Mouse (Mus musculus): Measurements from ENCODE around the gene Plekhs1.
"Not testable (repeated sequence)": the region's sequence is repeated elsewhere in the genome, so short reads cannot be mapped to it uniquely, and the experiment has no call there.

Plekhs1 gene

GRCm38 (mm10) chr19:56530529-56530928 lies 69.1 kb downstream of the Plekhs1 start:
- DNase-seq = not testable (repeated sequence)

- DNase-seq = no peak
Observed at GRCm38 (mm10) chr19:56531251-56531650, 69.8 kb downstream of the Plekhs1 start.

GRCm38 (mm10) chr19:56533291-56534071 lies 72.0 kb downstream of the Plekhs1 start:
- DNase-seq = no peak

GRCm38 (mm10) chr19:56534337-56534736 lies 72.9 kb downstream of the Plekhs1 start:
- DNase-seq = no peak

- DNase-seq = no peak
Observed at GRCm38 (mm10) chr19:56535064-56535463, 73.6 kb downstream of the Plekhs1 start.

GRCm38 (mm10) chr19:56535765-56536164 lies 74.3 kb downstream of the Plekhs1 start:
- DNase-seq = no peak

All from cerebellum, adult 11-12 months (tissue).